18 mouse cellular contexts compared by ENCODE assay signal in the genomic region with DNA sequence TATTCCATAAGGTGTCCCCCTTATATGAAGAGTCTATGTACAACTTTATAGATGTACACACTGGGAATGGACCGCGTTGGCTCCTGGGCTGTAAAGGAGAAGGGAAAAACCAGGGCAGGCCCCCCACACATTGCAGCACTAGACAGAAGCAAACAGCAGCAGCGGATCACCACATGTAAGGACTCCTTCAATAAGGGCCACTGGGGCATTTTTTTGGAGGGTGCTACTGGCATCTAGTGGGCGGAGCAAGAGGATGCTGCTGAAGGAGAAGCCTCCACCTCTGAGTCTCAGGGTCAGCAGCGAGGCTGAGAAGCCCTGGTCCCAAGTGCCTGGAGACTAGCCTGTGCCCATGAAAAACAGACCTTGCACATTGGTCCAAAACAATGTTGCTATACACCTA. TPM values are rescaled to one million over a fixed set of nuclear protein-coding genes. Genes with fewer than 3 reads are reported as not detected.
A peak's percentile ranks its signal among the peaks of the same experiment; 100 is the strongest.
DNase-seq lines count a peak whose midpoint lies in the region; ATAC-seq and TF ChIP-seq lines count a peak whose summit lies in the region.
"Had no signal": no experiment of that assay in that cellular context is flagged by ENCODE, and none has a peak within 500 bp of the region (broad histone marks: within the 10 kb centered on the region; RNA-seq: fewer than 3 reads in every experiment).

No protein-coding gene starts in this region.

- peaks cover 9% of the 10 kb centered on the region for H3K4me1 ChIP-seq in intestine, postnatal 0 days (replicated peaks; ENCODE audit: control insufficient read depth, insufficient read depth, low read length)
- peaks cover 30% of the 10 kb centered on the region for H3K4me1 ChIP-seq in intestine, embryonic 15.5 days (replicated peaks)
- H3K4me1 ChIP-seq in forebrain, embryonic 14.5 days (ENCODE audit: control insufficient read depth, insufficient read depth, low read length), result peaks cover 23% of the 10 kb centered on the region

- no peaks in the 10 kb centered on the region for H3K27me3 ChIP-seq in intestine, postnatal 0 days (replicated peaks; ENCODE audit: control insufficient read depth, insufficient read depth, low read length)
- no peaks in the 10 kb centered on the region for H3K27me3 ChIP-seq in intestine, embryonic 15.5 days (replicated peaks)
- H3K27me3 ChIP-seq in forebrain, embryonic 14.5 days (replicated peaks; ENCODE audit: control insufficient read depth, insufficient read depth, low read length), result no peaks in the 10 kb centered on the region
- H3K27me3 ChIP-seq: forebrain, embryonic 15.5 days; midbrain, embryonic 12.5 days; stomach, embryonic 15.5 days had no signal

- intact Hi-C loops in left cerebral cortex, adult 2 months (cut with DNase I), result loop anchor here (5.0 kb wide), 1 partner anchor 33 kb away; no protein-coding TSS in a partner anchor

- H3K4me3 ChIP-seq in intestine, postnatal 0 days (ENCODE audit: low read depth, low read length), result no peak overlapping the region
- H3K4me3 ChIP-seq in intestine, embryonic 15.5 days (replicated peaks), result no peak overlapping the region
- no peak overlapping the region for H3K4me3 ChIP-seq in left cerebral cortex, adult 2 months
- H3K4me3 ChIP-seq in forebrain, embryonic 14.5 days (ENCODE audit: low read depth, low read length), result no peak overlapping the region
- H3K4me3 ChIP-seq: forebrain, embryonic 15.5 days; midbrain, embryonic 12.5 days; stomach, embryonic 15.5 days had no signal

- no peak overlapping the region for H3K27ac ChIP-seq in intestine, postnatal 0 days (ENCODE audit: low read depth, low read length)
- H3K27ac ChIP-seq in intestine, embryonic 15.5 days, result no peak overlapping the region
- H3K27ac ChIP-seq in left cerebral cortex, adult 2 months, result no peak overlapping the region
- no peak overlapping the region for H3K27ac ChIP-seq in forebrain, embryonic 14.5 days (ENCODE audit: low read depth, low read length)
- H3K27ac ChIP-seq: forebrain, embryonic 15.5 days; midbrain, embryonic 12.5 days; stomach, embryonic 15.5 days had no signal

- no peak overlapping the region for H3K4me2 ChIP-seq in intestine, postnatal 0 days (replicated peaks; ENCODE audit: low read depth)
- H3K4me2 ChIP-seq in intestine, embryonic 15.5 days (replicated peaks), result no peak overlapping the region
- H3K4me2 ChIP-seq in forebrain, embryonic 14.5 days (ENCODE audit: low read length), result no peak overlapping the region
- H3K4me2 ChIP-seq: stomach, embryonic 15.5 days had no signal

- 0 out of 2 replicates have a peak, but pooled peaks cover 4% of the 10 kb centered on the region for H3K36me3 ChIP-seq in intestine, postnatal 0 days (ENCODE audit: control insufficient read depth, insufficient read depth)
- peaks cover 4% of the 10 kb centered on the region; the same call in 1 of the 2 replicates for H3K36me3 ChIP-seq in intestine, embryonic 15.5 days
- peaks cover 17% of the 10 kb centered on the region; the same call in 1 of the 2 replicates for H3K36me3 ChIP-seq in forebrain, embryonic 14.5 days (ENCODE audit: control insufficient read depth, insufficient read depth, low read length)

- WGBS in intestine, postnatal 0 days, result 92% methylated on average over 5 of the region's 5 CpGs
- WGBS in intestine, embryonic 15.5 days, result 87% methylated on average over 5 of the region's 5 CpGs
- 85% methylated on average over 5 of the region's 5 CpGs for WGBS in forebrain, embryonic 14.5 days

- H3K9ac ChIP-seq in intestine, postnatal 0 days (ENCODE audit: low read depth, low read length), result 0 out of 2 replicates have a peak overlapping the region, but pooled peaks have one; percentile 17
- no peak overlapping the region for H3K9ac ChIP-seq in intestine, embryonic 15.5 days
- no peak overlapping the region for H3K9ac ChIP-seq in forebrain, embryonic 14.5 days (ENCODE audit: low read length)
- H3K9ac ChIP-seq: forebrain, embryonic 15.5 days; stomach, embryonic 15.5 days had no signal

- no peak for TF ChIP-seq CTCF in intestine, postnatal 0 days (IDR thresholded peaks at IDR 0.05; ENCODE audit: low read depth)
- TF ChIP-seq CTCF in left cerebral cortex, adult 2 months (IDR thresholded peaks at IDR 0.05), result no peak; the same call in 1 of the 2 replicates

- peak; percentile 54 to 70 for DNase-seq in spleen, postnatal 4 days (ENCODE audit: low spot score in 2 of 2)
- DNase-seq in spleen, adult 12 weeks (ENCODE audit: low spot score), result no peak
- peak; percentile 59 for DNase-seq in liver
- DNase-seq in left cerebral cortex, adult 2 months (ENCODE audit: extremely low spot score in 1 of 2, low spot score in 2 of 2), result no peak
- no peak for DNase-seq in forebrain, embryonic 14.5 days (ENCODE audit: low spot score)
- DNase-seq: cerebellum, adult 9-10 months; heart, postnatal 14 days; kidney, adult 8-10 months; lung, adult 18-20 months; right cerebral cortex, postnatal 14 days had no signal

- no peaks in the 10 kb centered on the region for H3K9me3 ChIP-seq in intestine, postnatal 0 days (ENCODE audit: control insufficient read depth)
- no peaks in the 10 kb centered on the region for H3K9me3 ChIP-seq in intestine, embryonic 15.5 days
- H3K9me3 ChIP-seq in forebrain, embryonic 14.5 days (replicated peaks; ENCODE audit: control insufficient read depth, low read length), result no peaks in the 10 kb centered on the region
- H3K9me3 ChIP-seq: forebrain, embryonic 15.5 days; midbrain, embryonic 12.5 days; stomach, embryonic 15.5 days had no signal

- ATAC-seq in intestine, postnatal 0 days, result no peak
- ATAC-seq in intestine, embryonic 15.5 days, result no peak
- no peak for ATAC-seq in forebrain, embryonic 14.5 days
- ATAC-seq: forebrain, embryonic 15.5 days had no signal

RNA-seq across cellular contexts. Expression of gene Ssh1, which starts 3.1 kb away (rescaled TPM):
- polyA plus RNA-seq in intestine, postnatal 0 days (2015; fragmentation: Nextera tagmentation; extraction: Ambion mirVana), result 5.1 TPM in 2 replicates
- 10.1 and 11.8 TPM in 2 replicates for polyA plus RNA-seq in intestine, embryonic 15.5 days (2015; fragmentation: Nextera tagmentation; extraction: Ambion mirVana)
- 10 to 100 TPM; 28.2 to 28.6 TPM for total RNA-seq in left cerebral cortex, adult 2 months (2021)
- polyA plus RNA-seq in forebrain, embryonic 14.5 days (2014; fragmentation: Nextera tagmentation; extraction: Ambion mirVana), result 16.0 and 16.6 TPM in 2 replicates

RNA-seq across cellular contexts. Expression of gene Dao, which starts 12.9 kb away (rescaled TPM):
- polyA plus RNA-seq in intestine, postnatal 0 days (2015; fragmentation: Nextera tagmentation; extraction: Ambion mirVana), result 18.2 and 23.2 TPM in 2 replicates
- polyA plus RNA-seq in intestine, embryonic 15.5 days (2015; fragmentation: Nextera tagmentation; extraction: Ambion mirVana), result 13.8 and 17.1 TPM in 2 replicates
- not detected for total RNA-seq in left cerebral cortex, adult 2 months (2021)
- polyA plus RNA-seq in forebrain, embryonic 14.5 days (2014; fragmentation: Nextera tagmentation; extraction: Ambion mirVana), result not detected in 2 replicates
- total RNA-seq: gastrocnemius, postnatal 4 days; heart, postnatal 14 days; layer of hippocampus, postnatal 14 days had no signal
- polyA plus RNA-seq: brain, embryonic 14.5 days; forebrain, embryonic 15.5 days; midbrain, embryonic 12.5 days had no signal

Comparison
In these comparisons a context has a peak if more than half of its experiments do, and no peak if none do; other contexts are left out.
1. DNase-seq: peak in spleen, postnatal 4 days (2 of 2) and liver (single experiment); none in spleen, adult 12 weeks (single experiment), left cerebral cortex, adult 2 months (0 of 2) and forebrain, embryonic 14.5 days (single experiment).
2. RNA of gene Dao, which starts 12.9 kb away (polyA plus RNA-seq): 18.2 to 23.2 TPM in intestine, postnatal 0 days and 13.8 to 17.1 TPM in intestine, embryonic 15.5 days; not detected in forebrain, embryonic 14.5 days; every median in the first group is over 10 times any median in the second.